Mouse (Mus musculus): Measurements from ENCODE around the gene Fkbp15. TPM values are rescaled to one million over a fixed set of nuclear protein-coding genes. Genes with fewer than 3 reads are reported as not detected.

Gene Fkbp15
- polyA plus RNA-seq, 1 experiment from 2014 or later: 20.9 TPM

- Histone ChIP-seq H3K9ac (no peak overlapping the region), H3K9me3 (no peaks in the 10 kb centered on the region), H3K27ac (replicated peaks) (no peak overlapping the region), H3K4me3 (no peak overlapping the region), H3K4me1 (replicated peaks) (no peaks in the 10 kb centered on the region), H3K4me2 (no peak overlapping the region), H3K36me3 (peaks cover 30% of the 10 kb centered on the region), H3K27me3 (no peaks in the 10 kb centered on the region)
- ATAC-seq (ENCODE audit: low FRiP score, low read depth): no peak
- WGBS: 87% methylated on average over 4 of the region's 4 CpGs
Measured at GRCm38 (mm10) chr4:62345827-62346226, 14.5 kb downstream of the Fkbp15 start.

GRCm38 (mm10) chr4:62344000-62344399 lies 16.3 kb downstream of the Fkbp15 start:
- Histone ChIP-seq H3K9ac (no peak overlapping the region), H3K4me3 (no peak overlapping the region), H3K27ac (replicated peaks) (no peak overlapping the region), H3K27me3 (no peaks in the 10 kb centered on the region), H3K36me3 (peaks cover 38% of the 10 kb centered on the region), H3K9me3 (no peaks in the 10 kb centered on the region), H3K4me2 (no peak overlapping the region), H3K4me1 (replicated peaks) (no peaks in the 10 kb centered on the region)
- no peak for ATAC-seq (ENCODE audit: low FRiP score, low read depth)
- WGBS: 98% methylated on average over 1 of the region's 1 CpGs

- H3K4me2 ChIP-seq: no peak overlapping the region
- H3K4me1 ChIP-seq (replicated peaks): no peaks in the 10 kb centered on the region
- H3K36me3 ChIP-seq: peaks cover 50% of the 10 kb centered on the region
- no peak for ATAC-seq (ENCODE audit: low FRiP score, low read depth)
- no peak overlapping the region for H3K27ac ChIP-seq (replicated peaks)
- H3K9ac ChIP-seq: no peak overlapping the region
- no peaks in the 10 kb centered on the region for H3K27me3 ChIP-seq
- H3K4me3 ChIP-seq: no peak overlapping the region
- WGBS: 88% methylated on average over 5 of the region's 5 CpGs
- H3K9me3 ChIP-seq: no peaks in the 10 kb centered on the region
Measured at GRCm38 (mm10) chr4:62338536-62338935, 21.8 kb downstream of the Fkbp15 start.

- Histone ChIP-seq H3K36me3 (peaks cover 62% of the 10 kb centered on the region), H3K4me1 (replicated peaks) (no peaks in the 10 kb centered on the region), H3K27me3 (no peaks in the 10 kb centered on the region), H3K9ac (no peak overlapping the region), H3K4me2 (no peak overlapping the region), H3K4me3 (no peak overlapping the region), H3K9me3 (no peaks in the 10 kb centered on the region), H3K27ac (replicated peaks) (no peak overlapping the region)
- WGBS: 82% methylated on average over 5 of the region's 5 CpGs
- ATAC-seq (ENCODE audit: low FRiP score, low read depth): no peak
Measured at GRCm38 (mm10) chr4:62331977-62332376, 28.4 kb downstream of the Fkbp15 start.

- ATAC-seq (ENCODE audit: low FRiP score, low read depth): no peak
- H3K36me3 ChIP-seq: peaks cover 51% of the 10 kb centered on the region
- WGBS: 88% methylated on average over 6 of the region's 6 CpGs
Measured at GRCm38 (mm10) chr4:62328941-62329660, 31.2 kb downstream of the Fkbp15 start.

GRCm38 (mm10) chr4:62326111-62326510 lies 34.2 kb downstream of the Fkbp15 start:
- Histone ChIP-seq H3K9me3 (no peaks in the 10 kb centered on the region), H3K4me2 (no peak overlapping the region), H3K9ac (no peak overlapping the region), H3K4me3 (no peak overlapping the region), H3K4me1 (replicated peaks) (no peaks in the 10 kb centered on the region), H3K27ac (replicated peaks) (no peak overlapping the region), H3K36me3 (peaks cover 45% of the 10 kb centered on the region), H3K27me3 (no peaks in the 10 kb centered on the region)
- ATAC-seq (ENCODE audit: low FRiP score, low read depth): no peak

More at GRCm38 (mm10) chr4:62328941-62329660, 31.2 kb downstream of the Fkbp15 start:
- no peak overlapping the region for H3K4me2 ChIP-seq
- no peak overlapping the region for H3K9ac ChIP-seq
- no peaks in the 10 kb centered on the region for H3K9me3 ChIP-seq
- H3K4me3 ChIP-seq: no peak overlapping the region
- H3K27me3 ChIP-seq: no peaks in the 10 kb centered on the region
- H3K27ac ChIP-seq (replicated peaks): no peak overlapping the region
- H3K4me1 ChIP-seq (replicated peaks): no peaks in the 10 kb centered on the region

- Histone ChIP-seq H3K9me3 (no peaks in the 10 kb centered on the region), H3K27me3 (no peaks in the 10 kb centered on the region), H3K27ac (replicated peaks) (no peak overlapping the region), H3K4me1 (replicated peaks) (no peaks in the 10 kb centered on the region), H3K4me2 (no peak overlapping the region), H3K36me3 (peaks cover 52% of the 10 kb centered on the region), H3K9ac (no peak overlapping the region), H3K4me3 (no peak overlapping the region)
- WGBS: 95% methylated on average over 3 of the region's 3 CpGs
- ATAC-seq (ENCODE audit: low FRiP score, low read depth): no peak
Measured at GRCm38 (mm10) chr4:62322684-62323083, 37.7 kb downstream of the Fkbp15 start.

- WGBS: 84% methylated on average over 1 of the region's 1 CpGs
- H3K36me3 ChIP-seq: peaks cover 38% of the 10 kb centered on the region
- no peaks in the 10 kb centered on the region for H3K27me3 ChIP-seq
- H3K4me3 ChIP-seq: no peak overlapping the region
- H3K9me3 ChIP-seq: no peaks in the 10 kb centered on the region
- no peaks in the 10 kb centered on the region for H3K4me1 ChIP-seq (replicated peaks)
- ATAC-seq (ENCODE audit: low FRiP score, low read depth): no peak
- H3K9ac ChIP-seq: no peak overlapping the region
- H3K4me2 ChIP-seq: no peak overlapping the region
- H3K27ac ChIP-seq (replicated peaks): no peak overlapping the region
Measured at GRCm38 (mm10) chr4:62318294-62318693, 42.1 kb downstream of the Fkbp15 start.

- 92% methylated on average over 2 of the region's 2 CpGs for WGBS
- no peaks in the 10 kb centered on the region for H3K9me3 ChIP-seq
- H3K36me3 ChIP-seq: peaks cover 41% of the 10 kb centered on the region
Measured at GRCm38 (mm10) chr4:62316456-62316855, 43.9 kb downstream of the Fkbp15 start.

GRCm38 (mm10) chr4:62314516-62314915 lies 45.8 kb downstream of the Fkbp15 start:
- Histone ChIP-seq H3K36me3 (peaks cover 30% of the 10 kb centered on the region), H3K27ac (replicated peaks) (no peak overlapping the region), H3K9ac (no peak overlapping the region), H3K4me2 (no peak overlapping the region), H3K4me3 (no peak overlapping the region), H3K9me3 (peaks cover 2% of the 10 kb centered on the region; the same call in 1 of the 2 replicates), H3K4me1 (replicated peaks) (no peaks in the 10 kb centered on the region), H3K27me3 (no peaks in the 10 kb centered on the region)
- ATAC-seq (ENCODE audit: low FRiP score, low read depth): no peak
- 79% methylated on average over 3 of the region's 3 CpGs for WGBS

More at GRCm38 (mm10) chr4:62316456-62316855, 43.9 kb downstream of the Fkbp15 start:
- ATAC-seq (ENCODE audit: low FRiP score, low read depth): no peak
- Histone ChIP-seq H3K4me2 (no peak overlapping the region), H3K27me3 (no peaks in the 10 kb centered on the region), H3K4me1 (replicated peaks) (no peaks in the 10 kb centered on the region), H3K4me3 (no peak overlapping the region), H3K9ac (no peak overlapping the region), H3K27ac (replicated peaks) (no peak overlapping the region)

- no peaks in the 10 kb centered on the region for H3K4me1 ChIP-seq (replicated peaks)
- no peak overlapping the region for H3K27ac ChIP-seq (replicated peaks)
- peaks cover 23% of the 10 kb centered on the region for H3K36me3 ChIP-seq
- no peak overlapping the region for H3K4me3 ChIP-seq
- no peaks in the 10 kb centered on the region for H3K27me3 ChIP-seq
- ATAC-seq (ENCODE audit: low FRiP score, low read depth): no peak
- peaks cover 2% of the 10 kb centered on the region; the same call in 1 of the 2 replicates for H3K9me3 ChIP-seq
- 94% methylated on average over 9 of the region's 9 CpGs for WGBS
- no peak overlapping the region for H3K9ac ChIP-seq
- H3K4me2 ChIP-seq: no peak overlapping the region
Measured at GRCm38 (mm10) chr4:62313641-62314211, 46.6 kb downstream of the Fkbp15 start.

GRCm38 (mm10) chr4:62312821-62313220 lies 47.5 kb downstream of the Fkbp15 start:
- H3K4me1 ChIP-seq (replicated peaks): no peaks in the 10 kb centered on the region
- H3K27ac ChIP-seq (replicated peaks): no peak overlapping the region
- H3K27me3 ChIP-seq: no peaks in the 10 kb centered on the region
- peaks cover 24% of the 10 kb centered on the region for H3K36me3 ChIP-seq
- ATAC-seq (ENCODE audit: low FRiP score, low read depth): no peak
- H3K9ac ChIP-seq: no peak overlapping the region
- H3K9me3 ChIP-seq: peaks cover 2% of the 10 kb centered on the region; the same call in 1 of the 2 replicates
- no peak overlapping the region for H3K4me3 ChIP-seq
- H3K4me2 ChIP-seq: no peak overlapping the region
- 96% methylated on average over 2 of the region's 2 CpGs for WGBS

Data from hindbrain, embryonic 15.5 days (tissue).